Mouse (Mus musculus) testis, postnatal 14 days (tissue): ENCODE measurements at regions not wholly inside any gene's neighbourhood (a gene's known extent, or its start where the extent isn't known, plus 50 kb on each side); places are given as distances from the start of the nearest gene placed in this dataset.
A peak's percentile ranks its signal among the peaks of the same experiment; 100 is the strongest.
"Not testable (repeated sequence)": the region's sequence is repeated elsewhere in the genome, so short reads cannot be mapped to it uniquely, and the experiment has no call there.

Source experiments
- DNase-seq: peaks from one replicate; pipeline ENCODE4 v3.0.0; 2021; ENCODE audit warnings: low spot score

DNA sequence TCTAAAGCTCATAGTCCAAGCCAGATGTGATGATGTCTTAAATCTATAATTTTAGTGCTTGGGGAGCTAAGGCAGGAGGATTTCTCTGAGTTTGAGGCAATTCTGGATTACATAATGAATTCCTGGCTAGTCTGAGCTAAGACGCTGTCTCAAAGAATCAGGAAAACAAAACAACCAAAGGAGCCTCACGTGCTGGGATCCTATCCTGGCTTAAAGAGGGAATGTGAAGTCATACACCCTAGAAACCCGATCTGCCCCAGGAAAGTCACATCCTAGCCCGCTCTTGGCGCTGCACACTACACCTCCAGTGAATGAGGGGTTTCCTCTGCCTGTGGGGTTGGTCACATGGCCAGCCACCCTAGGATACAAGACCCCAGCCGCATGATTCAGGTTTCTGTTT, 211.2 kb downstream of the Glrx3 start:
- no peak for DNase-seq

DNA sequence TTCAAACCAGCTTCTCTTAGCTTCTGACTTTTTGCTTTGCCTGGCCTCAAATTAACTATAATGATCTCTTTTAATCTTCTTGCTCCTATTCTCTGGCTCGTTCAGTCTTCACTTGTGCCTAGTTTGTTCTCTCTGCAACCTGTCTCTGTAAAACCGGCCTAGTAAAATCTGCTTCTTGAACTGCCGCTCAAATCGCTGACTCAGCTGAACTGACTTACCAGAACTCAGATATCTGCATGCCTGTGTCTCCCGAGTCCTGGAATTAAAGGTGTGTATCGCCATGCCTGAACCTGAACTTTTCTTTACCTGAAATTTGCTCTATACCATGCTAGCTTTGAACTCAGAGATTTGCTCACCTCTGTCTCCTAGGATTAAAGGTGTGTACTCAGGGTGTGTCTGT, 212.2 kb downstream of the Glrx3 start:
- no peak for DNase-seq

GRCm38 (mm10) chr7:137653837-137654236, 216.4 kb downstream of the Glrx3 start:
- peak; percentile 46 for DNase-seq

DNA sequence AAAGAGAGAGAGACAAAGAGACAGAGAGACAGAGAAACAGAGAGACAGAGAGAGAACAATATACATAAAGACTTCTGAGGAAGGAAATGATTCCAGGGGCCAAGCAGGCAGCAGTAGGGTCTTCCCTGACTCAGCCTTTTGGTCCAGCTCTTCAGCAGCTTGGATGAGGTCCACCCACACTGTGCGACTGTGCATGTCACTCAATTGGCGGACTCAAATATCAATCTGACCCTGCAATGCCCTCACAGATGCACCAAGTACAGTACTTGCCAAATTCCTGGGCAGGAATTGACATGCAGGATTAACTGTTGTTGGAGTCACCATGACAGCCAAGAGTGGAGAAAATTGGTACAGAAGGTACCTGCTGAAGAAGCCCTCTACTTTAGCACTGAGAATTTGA, 229.8 kb downstream of the Glrx3 start:
- no peak for DNase-seq

- DNase-seq, result no peak
These were observed 233.7 kb downstream of the Glrx3 start for GRCm38 (mm10) chr7:137671156-137671555.

GRCm38 (mm10) chr7:137674596-137674995, 237.2 kb downstream of the Glrx3 start:
- DNase-seq, result no peak

- DNase-seq, result no peak
These were observed 238.0 kb downstream of the Glrx3 start for GRCm38 (mm10) chr7:137675381-137675780.

DNA sequence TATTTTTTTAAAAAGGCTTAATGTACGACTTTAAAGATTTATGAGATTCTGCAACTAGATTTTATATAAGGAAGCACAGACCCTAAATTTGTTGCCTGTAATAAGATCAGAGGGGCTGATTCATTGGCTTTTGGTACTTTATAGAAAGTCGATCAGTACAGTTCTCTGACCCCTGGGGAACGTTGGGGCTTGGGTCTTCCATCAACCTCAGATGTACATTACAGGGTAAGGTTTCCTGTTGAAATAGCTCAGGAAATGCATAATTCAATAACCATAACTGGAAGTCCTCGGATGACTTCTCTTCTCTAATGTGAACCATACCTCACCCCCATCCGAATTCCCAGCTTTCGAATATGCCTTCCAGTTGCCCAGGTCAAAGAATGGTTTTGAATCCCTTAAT, 247.4 kb downstream of the Glrx3 start:
- no peak for DNase-seq

DNA sequence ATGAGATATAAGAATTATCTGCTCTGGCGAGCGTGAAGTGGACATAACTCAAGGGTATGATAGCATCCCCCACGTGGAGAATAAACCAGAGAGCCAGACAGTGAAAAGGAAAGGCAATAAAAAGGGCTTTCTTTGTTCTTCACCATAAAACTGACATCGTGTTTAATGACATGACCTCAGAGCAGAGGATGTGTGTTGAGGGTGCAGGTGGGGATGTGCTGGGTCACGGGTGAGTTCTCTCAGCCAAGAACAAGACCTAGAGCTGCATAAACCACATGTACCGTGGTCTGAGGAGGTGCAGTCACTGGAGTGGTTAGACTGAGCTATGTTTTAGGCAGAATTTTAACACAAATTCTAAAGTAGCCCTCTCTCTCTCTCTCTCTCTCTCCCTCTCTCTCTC, 247.9 kb downstream of the Glrx3 start:
- DNase-seq, result no peak

- DNase-seq, result no peak
These were observed 259.4 kb downstream of the Glrx3 start for GRCm38 (mm10) chr7:137696831-137697230.

DNA sequence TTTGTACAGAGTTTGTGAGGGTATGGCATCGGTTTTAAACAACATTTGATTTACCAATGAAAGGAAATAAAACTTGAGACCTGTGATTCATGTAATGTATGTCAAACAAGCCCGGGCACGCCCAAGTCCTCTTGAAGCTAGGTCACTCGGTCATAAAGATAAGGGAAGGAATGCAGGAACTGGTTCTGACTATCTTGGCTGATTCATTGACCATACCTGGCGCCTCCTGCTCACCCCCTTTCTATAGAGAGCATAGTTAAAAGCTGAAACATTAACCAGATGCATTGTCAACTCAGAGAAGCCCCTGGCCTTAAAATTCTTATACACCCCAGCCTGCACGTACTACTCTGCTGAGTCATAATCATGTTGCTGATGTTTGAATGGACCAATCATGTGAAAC, 261.1 kb downstream of the Glrx3 start:
- not testable (repeated sequence) for DNase-seq

DNA sequence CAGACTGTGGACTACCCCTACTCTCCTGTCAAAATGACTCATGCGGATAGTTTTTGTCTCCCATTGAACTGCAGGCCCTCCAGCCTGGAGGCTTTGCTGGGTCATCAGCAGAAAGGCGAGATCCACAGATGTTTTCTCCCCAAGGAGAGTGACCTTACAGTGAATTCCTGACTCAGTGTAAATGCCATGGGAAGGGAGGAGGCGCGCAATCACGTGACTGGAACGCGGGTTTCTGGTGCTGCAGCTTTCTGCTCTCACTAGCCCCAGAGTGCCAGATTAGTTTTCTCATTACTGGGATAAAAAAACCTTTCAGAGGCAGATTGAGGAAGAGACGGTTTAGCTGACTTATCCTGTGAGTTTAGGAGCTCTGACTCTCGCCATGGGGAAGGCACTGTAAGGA, 275.4 kb downstream of the Glrx3 start:
- no peak for DNase-seq

GRCm38 (mm10) chr7:137713856-137714255, 276.4 kb downstream of the Glrx3 start:
- no peak for DNase-seq

GRCm38 (mm10) chr7:137714318-137714962, 277.0 kb downstream of the Glrx3 start:
- no peak for DNase-seq

DNA sequence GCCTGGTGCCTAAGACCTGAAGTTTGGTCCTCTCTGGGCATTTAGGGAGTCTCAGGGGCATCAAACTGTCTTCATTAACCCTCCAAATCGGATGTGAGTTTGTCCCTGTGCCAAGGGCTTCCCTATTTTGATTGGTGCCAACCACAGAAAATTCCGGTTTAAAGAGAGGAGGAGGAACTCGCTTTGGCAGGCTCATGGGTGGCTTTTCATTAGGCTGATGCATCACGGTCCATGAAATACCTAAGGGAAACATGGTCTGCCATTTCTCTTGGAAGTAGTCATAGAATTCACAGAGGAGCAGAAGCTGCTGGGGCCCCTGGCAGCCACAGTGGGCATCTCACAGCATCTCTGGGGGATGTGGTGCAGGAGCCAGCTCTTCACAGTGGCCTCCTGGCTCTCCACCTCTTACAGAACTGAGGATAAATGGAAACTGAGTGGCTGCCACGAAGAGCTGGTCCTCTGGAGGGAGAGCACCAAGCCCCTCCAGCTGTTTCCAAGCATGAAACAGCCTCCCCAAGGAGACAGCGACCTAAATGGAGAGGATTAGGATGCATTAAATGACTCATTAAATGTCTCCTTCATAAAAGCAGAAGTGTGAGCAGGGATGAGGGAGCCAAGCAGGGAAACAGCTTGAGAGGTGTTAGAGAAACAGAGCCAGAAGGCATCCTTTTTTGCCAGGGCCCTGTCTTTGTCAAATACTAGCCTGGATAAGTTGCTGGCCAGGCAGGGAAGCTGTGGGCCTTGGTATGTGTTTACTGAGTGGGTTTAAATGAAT, 277.9 kb downstream of the Glrx3 start:
- DNase-seq, result no peak

GRCm38 (mm10) chr7:137723361-137724040, 286.1 kb downstream of the Glrx3 start:
- no peak for DNase-seq

DNA sequence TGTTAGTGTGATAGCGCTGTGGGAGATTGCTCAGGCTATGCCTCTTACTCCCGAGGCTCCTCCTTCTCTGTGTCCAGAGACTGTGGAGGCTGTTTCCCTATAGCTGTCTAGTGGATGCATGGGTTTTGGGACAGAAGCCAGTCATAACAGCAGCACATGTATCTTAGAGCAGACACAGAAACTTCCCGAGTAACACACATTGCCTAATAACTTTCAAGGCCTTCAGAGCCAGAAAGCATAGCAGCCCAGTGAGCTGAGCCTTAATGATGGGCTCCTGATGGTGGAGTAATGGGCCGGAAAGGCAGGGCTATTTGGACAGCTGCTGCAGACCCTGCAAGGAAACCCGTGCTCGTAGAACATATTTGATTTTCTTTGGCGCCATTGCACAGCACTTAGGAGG, 288.6 kb downstream of the Glrx3 start:
- DNase-seq, result no peak

DNA sequence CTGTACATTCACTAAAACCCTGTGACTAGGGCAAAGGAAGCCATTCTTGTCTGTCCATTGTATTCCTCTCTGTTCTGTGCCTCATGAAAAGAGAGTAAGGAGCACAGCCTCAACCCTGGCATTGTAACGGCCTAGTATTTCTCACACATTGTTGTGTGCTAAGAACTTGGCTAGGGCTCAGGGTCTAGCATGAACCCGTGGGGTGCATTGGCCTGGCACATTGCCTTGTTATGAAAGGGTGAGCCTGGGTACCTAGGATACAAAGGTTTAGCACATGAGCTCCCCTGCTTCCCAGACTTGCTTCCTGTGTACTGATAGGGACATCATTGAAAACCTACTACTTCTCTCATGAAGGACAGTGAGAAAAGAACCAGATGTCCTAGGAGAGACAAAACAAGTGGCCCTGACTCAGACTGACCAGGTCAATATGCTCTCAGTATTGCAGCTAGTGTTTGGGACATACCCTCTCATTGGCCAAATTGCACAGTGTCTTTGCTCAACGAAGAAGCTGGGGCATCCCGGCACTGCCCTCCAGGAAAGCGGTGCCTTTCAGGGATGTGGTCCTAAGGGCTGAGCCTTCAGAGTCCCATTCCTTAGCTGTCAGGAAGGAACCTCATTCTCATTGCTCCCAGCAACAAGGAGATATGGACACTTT, 298.6 kb downstream of the Glrx3 start:
- no peak for DNase-seq

- no peak for DNase-seq
These were observed 304.3 kb downstream of the Glrx3 start for GRCm38 (mm10) chr7:137741702-137742101.

- no peak for DNase-seq
These were observed 304.9 kb downstream of the Glrx3 start for GRCm38 (mm10) chr7:137742297-137742751.

DNA sequence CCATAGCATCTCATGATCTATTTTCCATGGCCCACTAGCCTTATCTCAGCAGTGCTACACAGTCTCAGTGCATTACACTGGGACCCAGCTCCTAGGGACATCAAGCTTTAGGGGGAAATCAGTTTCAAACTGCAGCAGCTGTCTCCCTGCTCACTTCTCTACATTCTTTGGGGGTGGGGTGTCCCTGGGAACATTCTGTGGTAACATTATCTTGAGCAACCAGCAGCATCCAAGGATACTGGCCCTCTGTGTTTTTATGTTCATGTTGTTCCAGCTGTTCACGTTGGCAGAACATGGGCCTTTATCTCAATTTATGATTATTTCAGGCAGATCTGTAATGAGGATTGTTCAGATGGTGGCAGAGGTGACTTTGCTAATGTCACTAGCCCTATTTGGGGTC, 308.2 kb downstream of the Glrx3 start:
- no peak for DNase-seq

- DNase-seq, result no peak
These were observed 308.6 kb downstream of the Glrx3 start for GRCm38 (mm10) chr7:137745991-137746390.

- DNase-seq, result no peak
These were observed 311.5 kb downstream of the Glrx3 start for GRCm38 (mm10) chr7:137748936-137749335.
